Mouse (Mus musculus) heart, embryonic 11.5 days (tissue): ENCODE measurements at regions not wholly inside any gene's neighbourhood (a gene's known extent, or its start where the extent isn't known, plus 50 kb on each side); places are given as distances from the start of the nearest gene placed in this dataset.

Experiments
- ATAC-seq: fragments of 200-750 bp; cut with Nextera tagmentation; replicated peaks from 2 replicates; pipeline ENCODE4 v1.8.0; 2017; ENCODE audit warnings: moderate library complexity; ENCODE audit not compliant: insufficient number of reproducible peaks, low FRiP score, low TSS enrichment
- H3K27ac ChIP-seq: fragments of 300-500 bp; sonication (generic); 2 replicates; pipeline ENCODE4 v1.5.1; 2014; ENCODE audit warnings: mild to moderate bottlenecking, low read depth, low read length
- H3K27me3 ChIP-seq: fragments of 300-500 bp; sonication (generic); 2 replicates; pipeline ENCODE4 v1.6.1; 2014; ENCODE audit warnings: mild to moderate bottlenecking, low read length, mixed read lengths; ENCODE audit not compliant: control insufficient read depth, insufficient read depth
- H3K36me3 ChIP-seq: fragments of 300-500 bp; sonication (generic); 2 replicates; pipeline ENCODE4 v1.6.1; 2014; ENCODE audit warnings: mild to moderate bottlenecking, low read length, moderate library complexity, mixed read lengths; ENCODE audit not compliant: control insufficient read depth, insufficient read depth
- H3K4me1 ChIP-seq: fragments of 300-500 bp; sonication (generic); 2 replicates; pipeline ENCODE4 v1.6.1; 2014; ENCODE audit warnings: low read length; ENCODE audit not compliant: control insufficient read depth, insufficient read depth
- H3K4me2 ChIP-seq: fragments of 300-500 bp; sonication (generic); 2 replicates; pipeline ENCODE4 v1.6.1; 2014; ENCODE audit warnings: mild to moderate bottlenecking, moderate library complexity
- H3K4me3 ChIP-seq: fragments of 300-500 bp; sonication (generic); 2 replicates; pipeline ENCODE4 v1.5.1; 2014; ENCODE audit warnings: low read depth, low read length
- H3K9ac ChIP-seq: fragments of 300-500 bp; sonication (generic); 2 replicates; pipeline ENCODE4 v1.6.1; 2014; ENCODE audit warnings: mild to moderate bottlenecking, low read depth, low read length, moderate library complexity
- H3K9me3 ChIP-seq: fragments of 300-500 bp; sonication (generic); replicated peaks from 2 replicates; pipeline ENCODE4 v1.6.1; 2016; ENCODE audit warnings: low read length; ENCODE audit not compliant: control insufficient read depth
- WGBS: fragments of 180-500 bp; shearing (Covaris S2); extraction: QIAGEN DNeasy Blood & Tissue Kit; methylation state at CpG from one replicate; pipeline ENCODE4 v1.1.7; 2014; ENCODE audit not compliant: insufficient replicate concordance; 5-methylcytosine and 5-hydroxymethylcytosine counted together

DNA sequence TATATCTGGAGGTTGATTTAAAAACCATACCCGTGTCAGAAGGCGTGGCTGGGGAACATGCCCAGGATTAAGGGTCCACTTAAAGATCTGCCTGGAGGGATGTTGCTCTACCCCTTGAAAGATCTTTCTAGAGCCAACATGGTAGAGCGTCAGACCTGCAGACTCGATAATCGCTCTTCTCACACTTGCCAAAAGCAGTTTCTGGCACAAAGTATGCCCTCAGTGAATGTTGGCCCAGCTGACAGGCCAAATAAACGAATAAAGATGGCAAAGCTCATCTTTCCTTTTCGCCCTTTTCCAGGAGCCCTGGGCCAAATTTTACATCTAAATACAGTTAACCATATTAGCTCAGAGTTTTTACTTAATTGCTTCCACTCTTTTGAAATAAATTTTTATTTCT, 118.4 kb upstream of the Gsc start:
- H3K4me3 ChIP-seq: no peak overlapping the region
- 81% methylated on average over 7 of the region's 7 CpGs for WGBS
- H3K36me3 ChIP-seq: no peaks in the 10 kb centered on the region
- H3K4me2 ChIP-seq: no peak overlapping the region
- no peaks in the 10 kb centered on the region for H3K9me3 ChIP-seq
- H3K4me1 ChIP-seq: peaks cover 7% of the 10 kb centered on the region; the same call in 1 of the 2 replicates
- ATAC-seq: no peak
- no peak overlapping the region for H3K9ac ChIP-seq
- H3K27me3 ChIP-seq: peaks cover 27% of the 10 kb centered on the region
- H3K27ac ChIP-seq: no peak overlapping the region

- no peak for ATAC-seq
- Histone ChIP-seq H3K9ac (no peak overlapping the region), H3K4me3 (no peak overlapping the region), H3K9me3 (no peaks in the 10 kb centered on the region), H3K27ac (no peak overlapping the region), H3K4me1 (peaks cover 7% of the 10 kb centered on the region; the same call in 1 of the 2 replicates), H3K36me3 (no peaks in the 10 kb centered on the region), H3K27me3 (peaks cover 22% of the 10 kb centered on the region), H3K4me2 (no peak overlapping the region)
- WGBS: 78% methylated on average over 8 of the region's 8 CpGs
These were observed 117.2 kb upstream of the Gsc start for GRCm38 (mm10) chr12:104590291-104590690.

DNA sequence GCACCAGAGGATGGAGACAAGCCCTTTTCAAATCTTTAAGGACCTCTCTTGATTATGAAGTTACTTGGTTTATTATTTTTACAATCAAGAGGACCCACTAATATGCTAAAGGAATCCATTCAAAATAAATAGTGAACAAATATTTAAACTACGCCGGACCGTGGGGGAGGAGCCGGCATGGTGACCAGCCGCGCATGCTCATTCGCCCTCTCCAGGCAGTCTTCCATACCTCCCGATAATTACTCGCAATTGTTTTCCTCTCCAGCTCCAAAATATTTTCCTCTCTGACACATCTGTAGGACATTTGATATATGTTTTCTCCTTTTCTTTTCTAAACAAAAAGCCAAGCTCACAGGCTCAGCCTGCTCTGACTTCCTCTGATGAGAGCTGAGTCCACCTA, 111.3 kb upstream of the Gsc start:
- Histone ChIP-seq H3K4me1 (no peaks in the 10 kb centered on the region), H3K36me3 (no peaks in the 10 kb centered on the region), H3K4me3 (no peak overlapping the region), H3K27me3 (peaks cover 18% of the 10 kb centered on the region), H3K4me2 (peak overlapping the region; percentile 4; the same call in 1 of the 2 replicates), H3K9ac (no peak overlapping the region), H3K9me3 (no peaks in the 10 kb centered on the region), H3K27ac (no peak overlapping the region)
- WGBS: 62% methylated on average over 9 of the region's 9 CpGs
- ATAC-seq: no peak

DNA sequence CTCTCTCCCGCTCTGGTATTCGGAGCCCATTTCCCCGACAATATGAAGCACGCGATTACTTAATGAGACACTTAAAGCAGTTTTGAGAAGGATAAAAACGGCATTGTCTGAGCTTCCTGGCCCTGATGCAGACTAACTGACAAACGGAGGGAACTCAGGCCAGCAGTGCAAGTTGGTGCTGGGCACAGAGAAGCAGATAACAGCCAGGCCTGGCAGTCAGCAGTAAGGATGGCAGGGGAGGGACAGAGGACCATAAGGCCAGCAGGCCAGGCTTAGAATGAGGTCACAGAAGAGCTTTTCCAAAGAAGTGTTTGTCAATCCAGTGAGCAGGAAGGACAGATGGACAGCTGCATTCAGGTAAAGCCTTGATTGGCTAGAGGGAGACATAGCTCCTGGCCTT, 107.7 kb upstream of the Gsc start:
- no peak for ATAC-seq
- Histone ChIP-seq H3K9me3 (no peaks in the 10 kb centered on the region), H3K4me1 (peaks cover 5% of the 10 kb centered on the region; the same call in 1 of the 2 replicates), H3K27me3 (peaks cover 14% of the 10 kb centered on the region; the same call in 1 of the 2 replicates), H3K27ac (no peak overlapping the region), H3K36me3 (no peaks in the 10 kb centered on the region), H3K9ac (no peak overlapping the region), H3K4me2 (no peak overlapping the region), H3K4me3 (no peak overlapping the region)
- WGBS: 61% methylated on average over 7 of the region's 7 CpGs

GRCm38 (mm10) chr12:104567622-104568021, 94.5 kb upstream of the Gsc start:
- 81% methylated on average over 17 of the region's 17 CpGs for WGBS
- no peak overlapping the region for H3K4me2 ChIP-seq
- ATAC-seq: no peak

DNA sequence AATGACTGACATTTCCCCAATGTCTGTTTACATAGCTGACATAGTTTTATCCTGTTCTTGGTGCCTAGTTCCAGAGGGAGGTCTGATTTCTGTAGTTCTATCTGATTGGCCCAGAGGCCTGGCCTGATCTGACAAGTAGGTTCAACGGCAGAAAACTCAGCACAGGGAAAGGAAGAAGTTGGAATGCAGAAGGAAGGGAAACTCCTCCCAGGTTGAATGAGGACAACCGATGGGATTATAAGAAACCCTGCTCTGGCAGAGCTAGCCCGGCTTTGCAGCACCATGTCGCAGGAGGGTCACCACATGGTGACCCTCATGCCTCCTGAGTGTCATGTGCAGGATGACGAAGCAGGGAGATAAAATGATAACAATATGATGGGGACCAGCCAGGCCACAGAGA, 89.8 kb upstream of the Gsc start:
- Histone ChIP-seq H3K4me2 (no peak overlapping the region), H3K9ac (no peak overlapping the region), H3K27ac (no peak overlapping the region), H3K4me3 (no peak overlapping the region), H3K9me3 (no peaks in the 10 kb centered on the region; the same call in 1 of the 2 replicates), H3K36me3 (no peaks in the 10 kb centered on the region), H3K27me3 (no peaks in the 10 kb centered on the region), H3K4me1 (peaks cover 7% of the 10 kb centered on the region; the same call in 1 of the 2 replicates)
- ATAC-seq: no peak
- WGBS: 37% methylated on average over 5 of the region's 5 CpGs

More at GRCm38 (mm10) chr12:104567622-104568021, 94.5 kb upstream of the Gsc start:
- Histone ChIP-seq H3K9ac (no peak overlapping the region), H3K4me1 (no peaks in the 10 kb centered on the region), H3K27me3 (no peaks in the 10 kb centered on the region), H3K9me3 (no peaks in the 10 kb centered on the region), H3K4me3 (no peak overlapping the region), H3K27ac (no peak overlapping the region), H3K36me3 (no peaks in the 10 kb centered on the region)

DNA sequence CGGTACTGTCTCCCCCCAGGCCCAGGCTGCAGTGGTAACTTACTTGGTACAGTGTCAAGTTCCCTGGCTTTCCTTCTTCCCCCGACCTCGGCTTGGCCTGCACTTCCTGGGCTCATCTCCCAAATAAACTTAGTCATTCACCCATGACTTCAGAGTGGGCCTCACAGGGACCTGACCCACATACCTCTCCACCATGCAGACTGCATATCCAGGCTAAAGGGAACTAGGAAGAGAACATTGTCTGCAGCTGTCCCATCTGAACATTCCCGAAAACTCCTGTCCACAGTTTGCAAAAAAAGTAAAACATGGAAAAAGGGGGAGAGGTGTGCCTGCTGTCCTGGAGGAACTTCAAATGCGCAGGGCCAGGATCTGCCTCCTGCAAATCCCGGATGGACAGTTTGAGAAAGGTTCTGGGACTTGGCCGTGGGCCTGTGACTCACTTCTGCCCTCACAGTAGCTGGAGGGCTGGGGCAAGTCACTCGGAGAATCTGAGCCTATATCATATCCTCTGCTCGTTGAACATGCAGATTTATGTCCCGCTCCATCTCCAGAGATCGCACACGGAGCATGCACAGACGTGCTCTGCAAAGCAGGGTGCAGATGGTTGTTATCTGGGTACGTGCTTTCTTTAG, 87.9 kb upstream of the Gsc start:
- no peak for ATAC-seq
- Histone ChIP-seq H3K27me3 (no peaks in the 10 kb centered on the region), H3K36me3 (no peaks in the 10 kb centered on the region), H3K9ac (no peak overlapping the region), H3K9me3 (no peaks in the 10 kb centered on the region; the same call in 1 of the 2 replicates), H3K4me1 (peaks cover 7% of the 10 kb centered on the region; the same call in 1 of the 2 replicates), H3K4me2 (no peak overlapping the region), H3K27ac (no peak overlapping the region), H3K4me3 (no peak overlapping the region)
- WGBS: 58% methylated on average over 14 of the region's 14 CpGs

DNA sequence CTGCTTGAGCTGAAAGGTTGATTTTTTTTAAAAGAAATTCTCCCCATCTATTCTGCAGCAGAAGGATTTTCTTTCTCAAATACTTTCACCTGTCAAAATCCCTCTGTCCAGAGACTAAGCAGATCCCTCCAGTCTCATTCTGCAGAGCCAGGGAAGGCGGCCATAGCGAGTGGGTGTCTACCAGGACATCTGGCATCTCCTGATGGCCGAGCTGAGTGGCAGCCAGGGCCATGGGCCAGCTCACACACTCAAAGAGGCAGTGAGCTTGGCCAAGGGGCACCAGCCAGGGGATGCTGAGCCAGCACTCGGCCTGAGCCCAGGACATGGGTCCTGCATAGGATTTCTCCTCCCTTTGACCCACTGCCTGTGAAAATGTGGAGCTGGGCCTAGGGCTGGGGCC, 84.6 kb upstream of the Gsc start:
- no peak overlapping the region for H3K27ac ChIP-seq
- H3K4me1 ChIP-seq: peaks cover 7% of the 10 kb centered on the region; the same call in 1 of the 2 replicates
- H3K9me3 ChIP-seq: no peaks in the 10 kb centered on the region; the same call in 1 of the 2 replicates
- no peaks in the 10 kb centered on the region for H3K36me3 ChIP-seq
- no peak overlapping the region for H3K9ac ChIP-seq
- no peak overlapping the region for H3K4me2 ChIP-seq
- 38% methylated on average over 4 of the region's 4 CpGs for WGBS
- no peak for ATAC-seq
- H3K4me3 ChIP-seq: no peak overlapping the region
- H3K27me3 ChIP-seq: 0 out of 2 replicates have a peak, but pooled peaks cover 6% of the 10 kb centered on the region

- WGBS: 63% methylated on average over 10 of the region's 10 CpGs
- no peaks in the 10 kb centered on the region for H3K36me3 ChIP-seq
- peaks cover 7% of the 10 kb centered on the region; the same call in 1 of the 2 replicates for H3K4me1 ChIP-seq
- no peak overlapping the region for H3K4me2 ChIP-seq
- no peak for ATAC-seq
- H3K27me3 ChIP-seq: 0 out of 2 replicates have a peak, but pooled peaks cover 6% of the 10 kb centered on the region
- H3K27ac ChIP-seq: no peak overlapping the region
- no peaks in the 10 kb centered on the region; the same call in 1 of the 2 replicates for H3K9me3 ChIP-seq
- H3K9ac ChIP-seq: no peak overlapping the region
- H3K4me3 ChIP-seq: no peak overlapping the region
These were observed 84.2 kb upstream of the Gsc start for GRCm38 (mm10) chr12:104557307-104557706.
